Mouse (Mus musculus) erythroblast, embryonic 14.5 days (primary cell): ENCODE data around the gene Grm4.

Experiments used
- GATA1 ChIP-seq: IDR thresholded peaks from 2 replicates; pipeline ENCODE4 v1.6.1; 2012; ENCODE audit warnings: low read length, inconsistent platforms, mixed read lengths
- TAL1 ChIP-seq: IDR thresholded peaks from 3 replicates; pipeline ENCODE4 v1.6.1; 2012; ENCODE audit warnings: low read length, inconsistent platforms, mixed read lengths

DNA sequence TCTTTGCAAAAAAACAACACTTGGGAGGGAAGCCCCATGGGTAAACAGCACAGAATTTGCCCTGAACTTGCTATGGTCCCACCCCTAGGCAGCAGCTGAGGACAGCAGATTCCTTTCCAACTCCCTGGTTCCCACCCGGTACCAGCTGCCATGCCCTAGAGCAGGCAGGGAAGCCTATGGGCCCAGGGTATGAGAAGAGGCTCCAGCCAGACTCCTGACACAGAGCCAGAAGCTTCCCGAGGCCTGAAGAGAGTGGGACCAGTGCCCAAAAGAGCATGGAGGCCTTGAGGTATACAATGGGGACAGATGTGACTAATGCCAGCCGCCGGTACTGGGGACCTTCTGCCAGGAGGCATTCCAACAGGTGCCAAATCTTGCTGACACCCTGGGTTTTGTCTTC is 114.2 kb downstream of the Grm4 start:
- TF ChIP-seq TAL1 (no peak), GATA1 (no peak)
